Mouse (Mus musculus) heart, adult 10 weeks (tissue): ENCODE results near the gene Gm9817. TPM values are rescaled to one million over a fixed set of nuclear protein-coding genes. Genes with fewer than 3 reads are reported as not detected.

Experiments used
- polyA plus RNA-seq: library from polyadenylated mRNA; stranded (reverse); fragments of 350-450 nt; fragmentation: Illumina TruSeq; extraction: RNeasy Lipid Tissue Mini Kit (QIAGEN cat#74804); gene quantifications from one replicate; pipeline ENCODE4 v1.2.3, GENCODE M21; 2014; ENCODE audit warnings: low read depth, low replicate concordance

Gene Gm9817
- not detected for polyA plus RNA-seq

DNA sequence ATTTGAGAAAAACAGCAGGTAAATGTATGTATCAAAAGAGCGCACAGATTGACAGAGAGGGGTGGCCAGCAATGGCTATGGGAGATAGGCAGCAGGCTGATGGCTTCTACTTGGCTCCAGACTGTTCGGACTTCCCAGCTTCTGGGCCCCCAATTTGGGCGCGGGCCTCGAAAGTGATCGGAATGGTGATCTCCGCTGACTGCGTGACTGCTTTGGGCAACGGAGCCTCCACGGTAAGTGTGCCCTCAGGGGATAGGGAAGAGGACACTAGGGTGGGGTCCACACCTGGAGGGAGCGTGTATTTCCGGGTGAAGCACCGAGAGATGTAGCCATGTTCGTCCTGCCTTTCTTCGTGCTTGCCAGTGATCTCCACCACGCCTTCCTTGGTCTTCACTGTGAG is at the start of gene Gm9817:
Gm9817 (plus strand) TSS at position 301 of the 400 bp plus-strand sequence.

Other genes starting within 250 kb of the Gm9817 start
- gene Dtnbp1, start 76.5 kb upstream of the Gm9817 start, polyA plus RNA-seq = 130 TPM